Mouse (Mus musculus) embryonic facial prominence, embryonic 13.5 days (tissue): Measurements from ENCODE around the gene Polm. TPM values are rescaled to one million over a fixed set of nuclear protein-coding genes. Genes with fewer than 3 reads are reported as not detected.

Experiments
- ATAC-seq: fragments of 200-750 bp; cut with Nextera tagmentation; 2 replicates; pipeline ENCODE4 v1.8.0; 2017; ENCODE audit warnings: low read depth; ENCODE audit not compliant: insufficient number of reproducible peaks, insufficient read depth, low FRiP score, low TSS enrichment
- H3K27ac ChIP-seq: fragments of 300-500 bp; sonication (generic); 2 replicates; pipeline ENCODE4 v1.5.1; 2015; ENCODE audit warnings: moderate library complexity, mild to moderate bottlenecking, inconsistent platforms
- H3K27me3 ChIP-seq: fragments of 300-500 bp; sonication (generic); 2 replicates; pipeline ENCODE4 v1.6.1; 2015; ENCODE audit warnings: mild to moderate bottlenecking, inconsistent platforms
- H3K36me3 ChIP-seq: fragments of 300-500 bp; sonication (generic); 2 replicates; pipeline ENCODE4 v1.6.1; 2015; ENCODE audit warnings: mild to moderate bottlenecking, inconsistent platforms
- H3K4me1 ChIP-seq: fragments of 300-500 bp; sonication (generic); 2 replicates; pipeline ENCODE4 v1.6.1; 2015; ENCODE audit warnings: inconsistent platforms
- H3K4me2 ChIP-seq: fragments of 300-500 bp; sonication (generic); 2 replicates; pipeline ENCODE4 v1.6.1; 2015; ENCODE audit warnings: moderate library complexity, mild to moderate bottlenecking, inconsistent platforms
- H3K4me3 ChIP-seq: fragments of 300-500 bp; sonication (generic); 2 replicates; pipeline ENCODE4 v1.5.1; 2015; ENCODE audit warnings: mild to moderate bottlenecking, inconsistent platforms
- H3K9ac ChIP-seq: fragments of 300-500 bp; sonication (generic); 2 replicates; pipeline ENCODE4 v1.6.1; 2015; ENCODE audit warnings: mild to moderate bottlenecking, inconsistent platforms
- H3K9me3 ChIP-seq: fragments of 300-500 bp; sonication (generic); 2 replicates; pipeline ENCODE4 v1.6.1; 2016; ENCODE audit warnings: inconsistent platforms
- WGBS: fragments of 180-500 bp; shearing (Covaris S2); methylation state at CpG from one replicate; pipeline ENCODE4 v1.1.7; 2015; ENCODE audit warnings: mixed read lengths; 5-methylcytosine and 5-hydroxymethylcytosine counted together
- polyA plus RNA-seq: library from polyadenylated mRNA; unstranded; fragments of >200 nt; fragmentation: Nextera tagmentation; extraction: Ambion mirVana; gene quantifications from 2 replicates; pipeline ENCODE4 v1.2.1, GENCODE M21; 2015

Polm gene
- polyA plus RNA-seq, 1 experiment from 2014 or later = 11.4 TPM

DNA sequence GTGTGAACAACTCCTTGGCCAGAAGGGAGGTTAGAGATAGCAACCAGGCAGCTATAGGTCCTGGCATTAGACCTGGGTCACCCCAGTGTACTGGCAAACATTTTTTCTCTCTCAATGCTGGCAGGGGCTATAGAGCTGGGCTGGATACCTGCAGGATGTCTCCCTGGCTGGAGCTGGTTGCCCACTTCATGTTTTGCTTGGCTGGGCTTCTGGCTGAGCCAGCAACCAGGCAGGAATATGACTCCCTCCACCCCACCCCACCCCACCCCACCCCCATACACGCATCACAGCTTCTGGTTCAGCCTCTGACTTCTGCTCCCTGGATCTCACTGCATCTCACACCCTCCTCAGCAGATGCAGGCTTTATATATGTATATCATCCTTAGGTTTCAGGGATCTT lies 14.5 kb upstream of the Polm start:
- WGBS = 62% methylated on average over 1 of the region's 1 CpGs
- Histone ChIP-seq H3K4me3 (no peak overlapping the region), H3K4me2 (no peak overlapping the region), H3K27ac (peak overlapping the region; percentile 69; the same call in 1 of the 2 replicates), H3K4me1 (peaks cover 38% of the 10 kb centered on the region), H3K9ac (no peak overlapping the region), H3K27me3 (no peaks in the 10 kb centered on the region), H3K9me3 (no peaks in the 10 kb centered on the region), H3K36me3 (no peaks in the 10 kb centered on the region)
- no peak for ATAC-seq

DNA sequence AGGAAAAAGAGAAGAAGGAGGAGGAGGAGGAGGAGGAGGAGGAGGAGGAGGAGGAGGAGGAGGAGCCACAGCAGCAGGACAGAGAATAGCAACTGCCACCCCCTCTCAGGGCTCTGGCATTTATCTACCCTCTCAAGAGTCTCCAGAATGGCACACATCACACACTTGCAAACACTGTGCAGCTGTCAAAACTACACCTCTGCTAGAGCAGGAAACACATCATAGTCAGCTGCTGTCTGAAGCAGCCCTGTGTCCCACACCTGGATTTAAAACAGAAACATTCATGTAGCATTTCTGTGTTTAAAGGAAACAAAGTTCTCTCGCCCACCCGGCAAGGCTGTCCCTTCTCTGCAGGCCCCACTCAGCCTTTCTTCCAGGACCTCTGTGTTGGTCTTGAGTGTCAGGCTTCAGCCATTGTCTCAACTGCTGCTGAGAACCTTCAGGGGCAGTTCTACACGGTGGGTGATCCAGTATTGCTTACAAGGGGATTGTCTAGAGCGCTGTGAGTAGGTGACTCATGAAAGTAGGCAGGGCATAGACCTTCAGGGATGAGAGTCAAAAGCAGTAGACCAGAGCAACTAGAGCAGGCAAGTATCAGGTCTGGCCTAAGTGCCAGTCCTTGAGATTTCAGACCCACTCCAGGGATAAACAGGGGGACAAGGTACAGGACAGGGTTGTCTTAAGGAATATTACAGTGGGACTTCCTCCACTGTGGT lies 13.4 kb upstream of the Polm start:
- 0 out of 2 replicates have a peak overlapping the region, but pooled peaks have one; percentile 5 for H3K27ac ChIP-seq
- H3K4me1 ChIP-seq = peaks cover 33% of the 10 kb centered on the region
- no peak for ATAC-seq
- no peaks in the 10 kb centered on the region for H3K36me3 ChIP-seq
- no peaks in the 10 kb centered on the region for H3K27me3 ChIP-seq
- H3K4me3 ChIP-seq = no peak overlapping the region
- no peak overlapping the region for H3K4me2 ChIP-seq
- no peak overlapping the region for H3K9ac ChIP-seq
- H3K9me3 ChIP-seq = no peaks in the 10 kb centered on the region
- 65% methylated on average over 4 of the region's 4 CpGs for WGBS

- WGBS = 50% methylated on average over 5 of the region's 5 CpGs
- peaks cover 26% of the 10 kb centered on the region for H3K4me1 ChIP-seq
- H3K4me2 ChIP-seq = no peak overlapping the region
- H3K27ac ChIP-seq = no peak overlapping the region
- no peaks in the 10 kb centered on the region for H3K27me3 ChIP-seq
- no peaks in the 10 kb centered on the region for H3K36me3 ChIP-seq
- H3K9ac ChIP-seq = no peak overlapping the region
- no peaks in the 10 kb centered on the region for H3K9me3 ChIP-seq
- ATAC-seq = no peak
- no peak overlapping the region for H3K4me3 ChIP-seq
These were observed 12.6 kb upstream of the Polm start for GRCm38 (mm10) chr11:5850452-5850851.

DNA sequence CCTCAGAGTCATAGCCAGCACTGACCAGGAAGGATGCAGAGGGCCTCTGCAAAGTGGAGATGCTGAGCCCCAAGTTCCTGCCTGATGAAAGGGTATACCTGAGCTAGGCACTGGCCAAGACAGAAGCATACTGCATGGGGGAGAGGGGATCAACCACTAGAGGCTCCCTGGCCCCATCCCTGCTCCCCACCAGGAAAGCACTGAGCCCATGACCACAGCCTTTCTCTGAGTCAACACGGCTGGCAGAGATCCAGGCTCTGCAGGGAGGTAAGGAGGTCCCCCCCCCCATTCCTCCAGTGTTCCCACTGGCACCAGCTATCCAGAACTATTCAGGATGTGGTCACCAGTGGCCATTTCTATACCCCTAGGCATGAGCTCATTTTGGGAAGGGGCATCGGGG lies 11.5 kb upstream of the Polm start:
- peak overlapping the region; percentile 33; the same call in 1 of the 2 replicates for H3K27ac ChIP-seq
- ATAC-seq = 0 out of 2 replicates have a peak, but pooled peaks have one; percentile 32

GRCm38 (mm10) chr11:5848741-5849140 lies 10.9 kb upstream of the Polm start:
- WGBS = 34% methylated on average over 6 of the region's 6 CpGs
- 0 out of 2 replicates have a peak overlapping the region, but pooled peaks have one; percentile 33 for H3K27ac ChIP-seq

More for the DNA sequence above, 11.5 kb upstream of the Polm start:
- 63% methylated on average over 2 of the region's 2 CpGs for WGBS
- Histone ChIP-seq H3K9ac (no peak overlapping the region), H3K4me3 (no peak overlapping the region), H3K4me2 (no peak overlapping the region), H3K36me3 (no peaks in the 10 kb centered on the region), H3K27me3 (no peaks in the 10 kb centered on the region), H3K9me3 (no peaks in the 10 kb centered on the region), H3K4me1 (peaks cover 24% of the 10 kb centered on the region)

DNA sequence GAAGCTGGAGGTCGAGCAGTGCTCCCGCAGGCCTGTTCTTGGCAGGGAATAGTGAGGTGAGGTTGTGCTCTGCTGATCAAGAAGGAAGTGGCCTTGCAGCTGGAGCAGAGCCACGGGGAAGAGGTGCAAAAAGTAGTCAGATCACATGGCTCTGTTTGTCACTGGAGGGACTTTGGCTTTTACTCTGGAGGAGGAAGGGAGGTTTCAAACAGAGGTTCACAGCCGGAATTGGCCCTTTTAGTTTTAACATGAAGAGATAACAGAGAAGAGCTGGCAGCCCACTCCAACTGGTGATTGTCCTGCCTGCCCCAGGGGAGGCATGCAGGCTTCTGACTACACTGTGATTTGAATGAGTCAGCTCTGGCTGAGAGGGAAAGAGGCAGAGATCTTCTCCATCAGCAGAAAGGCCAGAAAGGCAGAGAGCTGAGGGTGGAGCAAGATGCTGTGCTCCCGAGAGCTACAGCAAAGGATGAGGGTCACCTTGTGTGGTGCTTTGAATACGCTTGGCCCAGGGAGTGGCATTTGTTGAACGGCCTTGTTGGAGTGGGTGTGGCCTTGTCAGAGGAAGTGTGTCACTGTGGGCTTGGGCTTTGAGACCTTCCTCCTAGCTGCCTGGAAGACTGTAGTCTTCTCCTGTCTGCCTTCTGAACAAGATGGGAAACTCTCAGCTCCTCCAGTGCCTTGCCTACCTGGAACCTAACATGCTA lies 9.0 kb upstream of the Polm start:
- ATAC-seq = no peak
- H3K4me1 ChIP-seq = peaks cover 20% of the 10 kb centered on the region

More at GRCm38 (mm10) chr11:5848741-5849140, 10.9 kb upstream of the Polm start:
- no peak for ATAC-seq
- no peaks in the 10 kb centered on the region for H3K27me3 ChIP-seq
- H3K36me3 ChIP-seq = no peaks in the 10 kb centered on the region
- peaks cover 24% of the 10 kb centered on the region for H3K4me1 ChIP-seq
- H3K9me3 ChIP-seq = no peaks in the 10 kb centered on the region
- no peak overlapping the region for H3K4me2 ChIP-seq
- no peak overlapping the region for H3K4me3 ChIP-seq
- no peak overlapping the region for H3K9ac ChIP-seq

GRCm38 (mm10) chr11:5843131-5843530 lies 5.3 kb upstream of the Polm start:
- no peak overlapping the region for H3K4me2 ChIP-seq
- no peaks in the 10 kb centered on the region for H3K27me3 ChIP-seq
- no peak for ATAC-seq
- peaks cover 10% of the 10 kb centered on the region; the same call in 1 of the 2 replicates for H3K4me1 ChIP-seq
- no peaks in the 10 kb centered on the region for H3K36me3 ChIP-seq
- no peaks in the 10 kb centered on the region; the same call in 1 of the 2 replicates for H3K9me3 ChIP-seq
- no peak overlapping the region for H3K4me3 ChIP-seq
- H3K27ac ChIP-seq = no peak overlapping the region
- 79% methylated on average over 3 of the region's 3 CpGs for WGBS
- H3K9ac ChIP-seq = no peak overlapping the region

More for the DNA sequence above, 9.0 kb upstream of the Polm start:
- Histone ChIP-seq H3K9me3 (no peaks in the 10 kb centered on the region; the same call in 1 of the 2 replicates), H3K27me3 (no peaks in the 10 kb centered on the region), H3K4me3 (no peak overlapping the region), H3K36me3 (no peaks in the 10 kb centered on the region), H3K27ac (no peak overlapping the region), H3K4me2 (no peak overlapping the region), H3K9ac (no peak overlapping the region)
- WGBS = 69% methylated on average over 7 of the region's 7 CpGs

DNA sequence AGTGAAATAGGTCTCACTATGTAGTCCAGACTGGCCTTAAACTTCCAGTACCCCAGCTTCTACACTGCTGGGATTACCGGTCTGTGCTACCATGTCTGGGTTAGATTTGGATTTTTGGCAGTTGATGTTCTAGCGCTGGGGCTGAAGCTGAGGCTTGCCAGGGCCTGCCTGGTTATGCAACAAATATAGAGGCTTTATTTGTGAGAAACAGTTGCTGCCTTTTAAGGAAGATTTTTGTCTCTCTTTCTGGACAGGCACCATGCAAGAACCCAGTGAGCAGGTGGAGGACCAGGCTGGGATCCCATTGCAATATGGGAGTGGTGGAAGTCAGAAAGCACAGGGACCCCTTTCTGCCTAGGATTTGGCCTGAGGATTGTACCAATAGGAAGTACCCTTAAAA lies 3.9 kb upstream of the Polm start:
- H3K4me1 ChIP-seq = peaks cover 16% of the 10 kb centered on the region; the same call in 1 of the 2 replicates
- H3K9ac ChIP-seq = no peak overlapping the region
- no peak overlapping the region for H3K27ac ChIP-seq
- no peak overlapping the region for H3K4me2 ChIP-seq
- no peaks in the 10 kb centered on the region; the same call in 1 of the 2 replicates for H3K9me3 ChIP-seq
- H3K4me3 ChIP-seq = no peak overlapping the region
- no peak for ATAC-seq
- H3K36me3 ChIP-seq = no peaks in the 10 kb centered on the region
- H3K27me3 ChIP-seq = no peaks in the 10 kb centered on the region
- WGBS = 86% methylated on average over 2 of the region's 2 CpGs

- Histone ChIP-seq H3K4me2 (no peak overlapping the region), H3K27ac (peak overlapping the region; percentile 51; the same call in 1 of the 2 replicates), H3K36me3 (no peaks in the 10 kb centered on the region), H3K4me1 (peaks cover 24% of the 10 kb centered on the region), H3K9ac (no peak overlapping the region), H3K9me3 (no peaks in the 10 kb centered on the region; the same call in 1 of the 2 replicates), H3K27me3 (no peaks in the 10 kb centered on the region), H3K4me3 (no peak overlapping the region)
- 71% methylated on average over 7 of the region's 7 CpGs for WGBS
- ATAC-seq = no peak
These were observed 2.5 kb upstream of the Polm start for GRCm38 (mm10) chr11:5840346-5840745.

- Histone ChIP-seq H3K4me2 (no peak overlapping the region), H3K4me1 (peaks cover 24% of the 10 kb centered on the region), H3K9me3 (no peaks in the 10 kb centered on the region), H3K4me3 (no peak overlapping the region), H3K36me3 (peaks cover 41% of the 10 kb centered on the region), H3K27ac (no peak overlapping the region), H3K9ac (no peak overlapping the region), H3K27me3 (no peaks in the 10 kb centered on the region)
- 65% methylated on average over 1 of the region's 1 CpGs for WGBS
- no peak for ATAC-seq
These were observed 1.7 kb downstream of the Polm start for GRCm38 (mm10) chr11:5836126-5836525.

GRCm38 (mm10) chr11:5835057-5835456 lies 2.8 kb downstream of the Polm start:
- Histone ChIP-seq H3K9me3 (no peaks in the 10 kb centered on the region), H3K27me3 (no peaks in the 10 kb centered on the region), H3K4me1 (peaks cover 21% of the 10 kb centered on the region), H3K4me3 (no peak overlapping the region), H3K27ac (no peak overlapping the region), H3K4me2 (no peak overlapping the region), H3K36me3 (peaks cover 47% of the 10 kb centered on the region), H3K9ac (no peak overlapping the region; the same call in 1 of the 2 replicates)
- no peak for ATAC-seq
- 87% methylated on average over 7 of the region's 7 CpGs for WGBS
